Mouse (Mus musculus): ENCODE measurements around the gene Pabpn1.

- no peak for TF ChIP-seq POLR2A (IDR thresholded peaks at IDR 0.05; ENCODE audit: low read depth, low read length)
- no peak for TF ChIP-seq CTCF (IDR thresholded peaks at IDR 0.05; ENCODE audit: extremely low read depth, insufficient read length, insufficient replicate concordance, low read depth, low read length)
Measured at GRCm38 (mm10) chr14:54903641-54904040, 11.3 kb downstream of the Pabpn1 start.

Data from small intestine, adult 2 months (tissue).